Mouse (Mus musculus): ENCODE results near the gene Creb3l2. TPM values are rescaled to one million over a fixed set of nuclear protein-coding genes. Genes with fewer than 3 reads are reported as not detected.

The Creb3l2 gene
- total RNA-seq, 4 experiments from 2014 or later: 10.0 to 13.7 (median 11.1) TPM

DNA sequence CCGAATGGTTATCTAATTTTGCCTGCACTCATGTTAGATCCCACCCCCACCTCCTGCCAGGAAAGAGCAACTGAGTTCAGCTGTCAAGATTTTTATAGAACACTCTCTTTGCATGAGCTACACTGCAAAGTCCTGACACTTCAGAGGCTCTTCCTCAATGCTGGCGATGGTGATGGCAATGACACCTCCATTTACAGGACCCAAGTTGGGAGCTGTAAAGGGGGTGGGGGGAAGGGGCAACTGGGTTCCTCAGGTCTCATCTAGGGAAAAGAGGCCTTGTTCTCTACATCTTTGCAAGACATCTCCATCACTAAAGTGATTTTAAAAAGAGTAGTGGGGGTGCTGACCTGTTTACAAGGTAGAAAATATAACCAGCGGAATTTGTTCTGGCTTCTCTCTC is 112.6 kb downstream of the Creb3l2 start:
- DNase-seq (ENCODE audit: low spot score in 2 of 2): no peak

DNA sequence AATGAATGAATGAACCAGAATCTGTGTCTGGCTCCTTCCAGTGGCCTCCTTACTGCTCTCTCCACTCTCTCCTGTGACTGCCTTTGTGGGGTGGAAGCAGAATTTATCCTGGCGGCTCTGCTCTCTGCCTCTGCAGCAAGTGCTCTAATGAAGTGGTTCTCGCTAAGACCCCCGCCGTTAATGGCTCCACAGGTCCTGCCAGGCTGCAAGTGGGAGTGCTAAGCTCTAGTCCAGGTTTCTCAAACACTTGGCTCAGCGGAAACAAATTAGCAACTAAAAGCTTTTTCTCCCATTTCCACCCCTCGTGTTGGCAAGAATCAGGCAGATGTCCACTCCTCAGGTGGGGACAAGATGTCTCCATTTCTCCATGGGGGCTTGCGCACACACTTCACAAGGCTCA is 113.3 kb downstream of the Creb3l2 start:
- DNase-seq (ENCODE audit: low spot score in 2 of 2): no peak

DNA sequence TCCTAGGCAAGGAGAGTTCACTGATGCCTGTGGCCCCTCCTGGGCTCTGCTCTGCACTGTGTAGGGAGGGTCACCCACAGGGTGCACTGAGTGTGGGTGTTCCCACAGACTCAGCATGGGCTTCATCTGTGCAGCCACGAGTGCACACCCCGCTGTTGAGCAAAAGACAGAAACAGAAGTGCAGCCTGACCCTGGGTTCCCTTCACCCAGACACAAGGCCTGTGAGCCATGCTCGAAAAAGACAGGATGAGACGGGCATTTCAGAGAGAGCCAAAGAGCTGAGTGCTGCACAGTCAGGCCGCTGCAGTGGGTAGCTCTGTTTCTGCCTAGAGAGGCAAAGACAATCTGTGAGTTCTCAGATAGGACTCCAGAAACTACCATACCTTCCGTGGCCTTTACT is 114.4 kb downstream of the Creb3l2 start:
- no peak for DNase-seq (ENCODE audit: low spot score in 2 of 2)

DNA sequence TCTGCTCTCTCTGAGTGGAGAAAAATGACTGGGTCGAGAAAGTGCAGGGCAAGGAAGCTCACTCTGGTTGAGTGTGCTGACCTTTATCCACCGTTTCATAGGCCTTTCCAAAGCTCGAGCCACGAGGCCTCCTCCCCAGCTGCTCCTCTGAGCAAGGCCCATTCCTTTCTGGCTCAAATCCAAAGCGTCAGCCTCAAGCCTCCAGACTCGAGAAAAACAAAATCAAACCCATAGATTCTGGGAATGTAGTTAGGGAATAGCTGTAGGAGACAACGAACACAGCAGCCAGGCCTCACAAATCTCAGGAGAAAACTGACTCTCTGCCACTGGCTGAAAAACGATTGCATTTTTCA is 115.4 kb downstream of the Creb3l2 start:
- DNase-seq (ENCODE audit: low spot score in 2 of 2): no peak

DNA sequence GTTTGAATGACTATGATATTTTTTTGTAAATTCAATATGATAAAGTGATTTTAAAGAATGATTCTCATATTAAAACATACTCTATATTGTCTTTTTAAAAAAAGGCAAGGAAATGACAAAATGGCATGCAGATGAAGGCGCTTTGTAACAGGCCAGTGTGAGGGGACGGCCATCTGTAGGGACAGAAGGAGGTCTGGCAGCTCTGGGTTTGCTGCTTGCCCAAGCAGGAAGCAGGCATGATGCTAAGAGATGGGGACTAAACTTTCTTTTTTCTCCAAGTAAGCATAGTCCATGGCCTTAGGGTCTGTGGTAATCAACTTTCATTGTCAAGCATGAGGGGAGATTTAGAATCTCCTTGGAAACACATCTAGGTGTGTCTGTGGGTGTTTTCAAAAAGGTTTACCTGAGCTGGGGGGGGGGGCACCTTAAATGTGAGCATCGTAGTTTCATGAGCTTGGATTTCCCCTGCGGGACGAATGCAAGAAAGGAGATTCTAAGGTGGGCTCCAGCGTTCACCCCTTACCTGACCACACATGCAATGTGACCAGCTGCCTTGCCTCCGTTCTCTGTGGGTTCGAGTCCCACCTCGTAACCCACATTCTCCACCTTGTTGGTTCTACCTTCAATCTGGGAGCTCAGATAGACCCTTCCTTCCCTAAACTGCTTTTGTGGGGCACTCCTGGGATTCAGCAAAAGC is 115.9 kb downstream of the Creb3l2 start:
- no peak for DNase-seq (ENCODE audit: low spot score in 2 of 2)

DNA sequence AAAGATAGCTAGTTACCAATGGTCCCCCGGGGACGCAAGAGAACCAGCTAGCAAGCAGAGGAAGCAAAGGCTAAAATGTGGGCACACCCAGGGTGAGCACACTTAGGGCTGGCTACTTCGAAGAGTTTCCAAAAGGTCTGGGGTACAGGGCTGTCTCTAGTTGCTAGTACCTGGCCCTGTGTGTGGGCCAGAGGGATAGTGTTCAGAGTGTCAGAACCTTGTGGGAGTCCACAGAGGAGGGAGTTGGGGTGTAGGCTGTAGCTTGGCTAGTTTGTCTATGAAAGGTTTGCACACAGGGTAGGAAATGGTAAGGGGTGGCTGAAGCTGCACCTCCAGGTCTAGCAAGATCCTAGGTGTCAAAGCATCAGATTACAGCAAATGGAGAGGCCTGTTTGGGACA is 116.9 kb downstream of the Creb3l2 start:
- DNase-seq (ENCODE audit: low spot score in 2 of 2): no peak

DNA sequence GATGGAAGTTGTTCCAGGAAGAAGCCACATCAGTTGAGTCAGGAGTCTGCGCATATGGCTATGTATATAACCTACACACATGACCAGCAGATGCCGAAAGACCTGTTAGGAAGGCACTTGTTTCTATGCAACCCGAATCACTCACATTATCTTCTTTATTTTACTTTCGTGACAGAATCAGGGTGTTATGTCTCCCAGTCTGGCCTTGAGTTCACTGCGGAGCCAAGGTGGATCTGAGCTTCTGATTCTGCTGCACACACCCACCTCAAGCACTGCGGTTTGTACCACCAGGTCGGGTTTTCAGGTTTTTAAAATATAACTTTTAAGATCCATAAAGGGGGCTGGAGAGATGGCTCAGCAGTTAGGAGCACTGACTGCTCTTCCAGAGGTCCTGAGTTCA is 119.3 kb downstream of the Creb3l2 start:
- no peak for DNase-seq (ENCODE audit: low spot score in 2 of 2)

DNA sequence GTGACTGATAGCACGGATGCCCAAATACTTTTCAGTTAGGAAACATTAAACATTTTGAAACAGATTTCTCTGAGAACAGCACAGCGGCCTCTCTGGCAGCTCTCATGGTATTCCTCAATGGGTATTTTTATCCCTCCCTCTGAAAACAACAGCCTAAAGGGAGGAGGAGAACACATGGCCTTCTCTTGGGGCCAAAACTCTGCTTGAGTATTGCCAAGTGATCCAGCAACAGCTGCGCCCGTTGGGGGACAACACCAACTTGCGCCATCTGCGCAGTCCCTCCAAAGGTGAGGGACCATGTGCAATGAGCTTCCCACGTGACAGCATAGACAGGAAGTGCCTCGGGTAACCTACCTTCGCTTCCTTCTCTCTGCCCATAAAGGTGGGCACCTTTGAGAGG is 119.9 kb downstream of the Creb3l2 start:
- no peak for DNase-seq (ENCODE audit: low spot score in 2 of 2)

DNA sequence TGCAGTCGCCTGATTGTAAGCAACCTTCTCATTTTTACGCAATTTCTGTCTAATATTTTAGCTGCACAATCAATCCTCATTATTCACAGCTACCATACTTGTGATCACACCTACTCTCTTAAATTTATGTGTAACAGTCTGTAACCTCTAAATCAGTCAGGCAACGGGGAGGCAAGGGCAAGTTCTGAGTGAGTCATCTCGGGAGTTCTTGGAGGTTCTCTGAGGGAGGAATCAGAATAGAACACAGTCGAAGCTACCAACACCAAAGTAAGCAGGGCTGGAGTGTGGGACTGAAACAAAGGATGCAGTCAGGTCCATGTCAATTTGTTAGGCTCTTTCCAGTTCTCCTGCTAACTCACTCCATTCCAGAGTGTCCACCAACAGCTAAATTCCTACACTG is 124.0 kb downstream of the Creb3l2 start:
- DNase-seq (ENCODE audit: low spot score in 2 of 2): no peak

DNA sequence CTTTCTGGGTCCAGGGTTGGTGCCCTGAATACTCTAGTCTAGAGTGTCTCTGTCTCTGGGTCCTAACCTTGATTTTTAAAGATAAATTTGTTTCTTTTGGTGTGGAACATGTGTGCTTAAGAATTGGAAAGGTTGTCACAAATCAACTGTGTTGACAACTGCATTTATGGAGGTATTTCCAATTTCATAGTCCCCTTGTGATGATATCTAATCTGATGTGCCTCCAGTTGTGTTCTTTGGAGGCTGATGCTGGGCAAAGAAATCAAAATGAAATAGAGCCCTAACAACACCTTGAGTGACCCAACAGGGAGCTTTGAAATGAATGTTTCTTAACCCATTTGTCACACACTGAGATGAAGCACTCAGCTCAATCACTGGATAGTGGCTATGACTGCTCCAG is 126.5 kb downstream of the Creb3l2 start:
- DNase-seq (ENCODE audit: low spot score in 2 of 2): no peak

DNA sequence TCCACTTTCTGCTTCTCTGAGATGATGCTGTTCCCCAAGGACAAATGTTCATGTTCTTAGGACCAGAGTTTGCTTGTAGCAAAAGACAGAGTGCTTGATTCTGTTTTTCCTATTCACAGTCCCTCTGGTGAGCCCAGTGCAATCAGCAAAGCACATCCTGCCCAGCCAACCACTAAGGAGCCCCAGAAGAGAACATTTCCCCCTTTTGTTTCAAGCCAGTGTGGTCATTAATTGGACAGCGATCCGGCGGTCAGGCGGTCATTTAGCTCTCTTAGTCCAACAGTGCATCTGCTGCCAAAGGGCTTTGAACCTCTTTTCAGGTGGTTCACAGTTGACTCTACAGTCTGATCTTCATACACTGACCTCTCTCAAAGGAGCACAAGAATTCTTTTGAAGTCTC is 131.3 kb downstream of the Creb3l2 start:
- no peak for DNase-seq (ENCODE audit: low spot score in 2 of 2)

DNA sequence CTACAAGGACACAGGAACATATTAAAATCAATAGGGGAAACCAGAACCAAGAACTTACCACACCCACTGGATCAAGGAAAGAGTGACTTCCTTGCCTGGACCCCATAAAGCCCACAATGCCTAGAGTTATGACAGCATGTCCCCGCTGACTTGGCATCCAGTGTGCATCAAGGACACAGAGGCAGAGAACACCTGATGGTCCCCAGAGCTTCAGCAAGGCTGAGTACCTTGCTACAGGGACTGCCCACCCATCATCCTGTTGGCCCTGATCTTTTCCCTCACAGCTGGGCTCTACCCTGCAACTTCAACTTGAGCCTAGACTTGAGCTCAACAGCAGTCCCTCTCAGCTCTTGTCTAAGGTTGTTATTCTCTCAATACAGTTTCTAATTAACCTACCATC is 135.3 kb downstream of the Creb3l2 start:
- DNase-seq (ENCODE audit: low spot score in 2 of 2): no peak

DNA sequence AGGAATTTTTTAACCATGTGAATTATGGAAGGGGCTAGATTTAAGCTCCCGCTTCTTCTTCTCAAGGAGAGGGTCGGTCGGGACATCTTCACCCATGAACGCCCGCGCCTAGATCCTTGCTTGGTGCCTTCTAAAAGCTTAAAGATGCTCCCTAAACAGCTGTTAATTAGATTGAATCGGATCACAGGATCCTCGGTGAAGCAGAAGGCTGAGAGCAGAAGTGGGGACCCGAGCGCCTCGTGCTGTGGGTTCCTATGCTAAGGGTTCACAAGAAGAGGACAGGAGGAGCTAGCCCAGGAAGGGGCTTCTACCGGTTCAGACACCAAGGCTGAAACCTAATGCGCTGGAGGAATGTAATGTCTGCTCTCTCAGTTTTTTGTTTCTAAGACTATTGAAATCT is 141.5 kb downstream of the Creb3l2 start:
- no peak for DNase-seq (ENCODE audit: low spot score in 2 of 2)

DNA sequence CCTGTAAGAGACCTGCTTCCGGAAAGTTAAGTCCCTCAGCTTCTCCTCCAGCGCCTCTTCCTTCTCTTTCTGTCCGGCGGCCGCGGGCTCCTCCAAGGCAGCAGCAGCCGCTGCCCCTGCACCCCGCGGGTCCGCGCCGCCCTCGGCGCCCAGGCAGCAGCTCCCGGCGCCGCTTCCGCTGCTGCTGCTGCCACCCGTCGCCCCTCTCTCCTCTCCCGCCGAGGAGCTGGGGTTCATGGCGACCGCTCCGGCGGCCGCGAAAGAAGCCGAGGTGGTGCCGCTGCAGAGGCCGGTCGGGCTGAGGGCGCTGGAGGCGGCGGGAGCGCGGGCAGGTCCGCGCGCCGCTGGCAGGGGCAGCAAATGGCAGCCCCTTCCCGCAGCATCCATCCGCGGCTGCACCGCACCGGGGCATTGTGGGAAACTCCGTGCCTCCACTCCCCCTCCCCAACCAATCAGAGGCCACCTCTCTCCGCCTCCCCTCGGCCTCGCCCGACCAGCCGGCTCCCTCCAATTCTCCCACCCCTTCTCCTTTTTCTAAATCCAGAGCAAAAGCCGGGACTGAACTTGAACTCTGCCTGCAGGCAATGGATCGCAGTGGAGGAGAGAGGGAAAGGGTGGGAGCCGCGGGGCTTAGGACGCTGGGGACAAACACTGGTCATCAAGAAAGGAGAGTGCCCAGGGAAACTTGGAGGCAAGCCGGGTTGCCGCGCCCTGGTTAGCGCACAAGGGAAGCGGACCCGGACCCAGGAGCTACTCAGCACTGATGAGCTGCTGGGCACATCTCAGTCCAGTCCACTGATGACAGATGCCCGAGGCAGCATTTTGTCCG is 142.2 kb downstream of the Creb3l2 start, which contains the start of gene Dgki:
Dgki (minus strand) TSS at position 623 of the 829 bp plus-strand sequence.
- no peak for DNase-seq (ENCODE audit: low spot score in 2 of 2)

DNA sequence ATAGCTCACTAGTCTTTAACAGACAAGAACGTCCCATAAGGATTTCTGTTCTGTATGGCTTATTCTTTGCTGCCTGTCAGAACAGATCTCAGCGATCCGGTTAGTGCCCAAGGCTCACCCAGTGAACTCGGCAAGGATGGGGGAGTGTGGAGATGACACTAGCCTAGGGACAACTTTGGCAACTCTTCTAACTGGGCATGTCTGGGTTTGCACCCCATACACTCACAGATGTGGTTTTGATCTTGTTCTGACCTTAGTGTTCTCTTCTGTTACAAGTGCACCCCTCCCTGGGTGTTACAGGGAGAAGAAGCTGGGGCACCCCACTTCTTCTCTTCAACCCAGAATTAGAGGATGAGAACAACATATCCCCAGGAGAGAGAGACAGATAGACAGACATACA is 143.0 kb downstream of the Creb3l2 start:
- no peak for DNase-seq (ENCODE audit: low spot score in 2 of 2)

DNA sequence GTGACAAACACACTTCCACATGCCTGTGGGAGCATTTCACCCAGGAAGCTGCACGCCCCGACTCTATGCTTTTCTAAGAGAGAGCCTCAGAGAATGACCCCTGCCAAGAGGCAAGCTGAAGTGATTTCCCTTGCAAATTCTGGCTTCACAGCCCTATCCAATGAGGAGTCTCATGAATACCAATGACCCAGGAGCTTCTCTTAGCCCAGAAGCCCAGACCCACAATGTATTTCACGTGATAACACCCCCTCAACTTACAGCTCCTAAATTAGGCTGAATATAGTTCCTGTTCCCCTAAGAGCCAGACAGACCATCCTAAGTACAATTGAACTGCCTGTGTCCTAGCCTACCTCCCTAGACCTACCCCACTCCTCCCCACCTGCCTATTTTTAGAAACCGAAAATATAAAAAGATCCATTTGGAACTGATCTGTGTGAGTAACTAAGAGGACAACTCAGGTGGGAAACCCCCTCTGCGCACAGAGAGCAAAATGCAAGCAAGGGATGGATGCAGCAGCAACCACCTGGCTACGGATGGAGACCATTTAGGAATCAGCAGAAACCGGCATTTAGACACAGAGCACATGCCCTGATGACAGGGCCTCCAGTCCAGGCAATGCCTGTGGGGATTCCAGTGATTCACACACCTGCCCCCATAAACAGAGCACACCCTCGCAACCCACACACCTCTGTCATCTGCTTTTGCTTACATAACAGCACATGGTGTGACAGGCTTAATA is 144.0 kb downstream of the Creb3l2 start:
- DNase-seq (ENCODE audit: low spot score in 2 of 2): no peak

DNA sequence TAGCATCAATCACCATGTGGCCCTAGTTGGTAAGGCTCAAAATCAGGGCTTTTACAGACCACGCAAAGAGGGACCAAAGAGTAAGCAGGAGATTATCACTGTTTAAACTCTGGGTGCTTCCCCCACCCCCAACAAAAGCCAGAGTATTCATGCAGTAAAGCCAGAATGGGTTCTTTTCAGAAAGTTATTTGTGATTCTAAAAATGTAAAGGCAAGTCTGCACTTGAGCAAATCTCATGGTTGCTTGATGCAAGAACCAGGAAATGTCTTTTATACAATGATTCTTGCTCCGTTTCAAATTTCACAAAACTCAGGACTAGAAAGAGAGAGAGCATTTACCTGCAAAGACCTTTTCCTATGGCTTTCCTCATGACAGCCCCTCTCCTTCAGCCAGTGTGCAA is 149.9 kb downstream of the Creb3l2 start:
- DNase-seq (ENCODE audit: low spot score in 2 of 2): no peak

DNA sequence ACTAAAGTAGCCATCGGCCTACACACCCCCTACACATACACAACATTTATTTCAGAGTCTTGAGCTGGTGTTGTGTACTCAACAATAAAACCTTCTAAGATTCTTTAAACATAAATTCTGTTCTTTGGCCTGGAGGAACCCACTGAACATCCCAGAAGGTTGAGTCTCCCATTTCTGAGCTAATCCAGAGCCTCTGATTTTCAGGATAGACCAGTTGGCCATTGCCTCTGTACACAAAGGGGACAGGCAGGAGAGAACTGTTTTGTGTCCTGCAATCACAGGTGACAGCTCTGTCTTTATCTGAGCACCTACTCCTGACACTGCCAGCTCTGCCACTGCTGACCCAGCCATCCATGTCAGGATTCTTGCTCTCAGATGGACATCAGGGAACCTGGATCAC is 150.8 kb downstream of the Creb3l2 start:
- no peak for DNase-seq (ENCODE audit: low spot score in 2 of 2)

DNA sequence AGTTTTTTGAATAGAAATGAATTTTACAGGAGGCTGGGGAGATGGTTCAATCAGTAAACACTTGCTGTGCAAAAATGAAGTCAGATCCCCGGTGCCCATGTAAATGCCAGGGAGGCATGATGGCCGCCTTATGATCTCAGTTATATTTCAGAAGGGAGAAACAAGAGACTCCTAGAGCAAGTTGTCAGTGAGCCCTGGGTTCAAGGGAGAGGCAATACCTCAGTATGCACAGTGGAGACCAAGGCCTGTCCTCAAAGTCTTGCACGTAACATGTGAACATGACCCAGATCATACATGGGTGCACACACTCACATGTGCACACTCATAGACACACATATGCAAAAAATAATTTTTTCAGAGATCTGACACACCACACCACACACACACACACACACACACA is 151.3 kb downstream of the Creb3l2 start:
- DNase-seq (ENCODE audit: low spot score in 2 of 2): no peak

DNA sequence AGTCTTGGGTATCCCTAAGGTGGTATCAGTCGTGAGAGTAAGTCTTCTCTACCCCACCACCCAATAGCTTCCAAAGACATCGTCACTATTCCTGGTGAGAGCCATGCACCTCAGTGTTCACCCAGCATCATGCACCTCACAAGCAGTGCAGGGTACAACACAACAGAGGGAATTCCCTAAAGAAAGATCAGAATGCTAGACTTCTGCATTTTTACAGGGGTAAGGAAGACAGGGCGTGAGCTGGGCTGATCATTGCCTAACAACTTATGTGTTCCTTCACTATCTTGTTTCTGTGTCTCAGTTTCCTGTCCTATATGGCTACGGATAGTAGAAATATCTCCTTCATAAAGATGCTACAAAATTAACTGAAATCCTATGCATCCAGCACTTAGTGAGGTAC is 155.8 kb downstream of the Creb3l2 start:
- no peak for DNase-seq (ENCODE audit: low spot score in 2 of 2)

DNA sequence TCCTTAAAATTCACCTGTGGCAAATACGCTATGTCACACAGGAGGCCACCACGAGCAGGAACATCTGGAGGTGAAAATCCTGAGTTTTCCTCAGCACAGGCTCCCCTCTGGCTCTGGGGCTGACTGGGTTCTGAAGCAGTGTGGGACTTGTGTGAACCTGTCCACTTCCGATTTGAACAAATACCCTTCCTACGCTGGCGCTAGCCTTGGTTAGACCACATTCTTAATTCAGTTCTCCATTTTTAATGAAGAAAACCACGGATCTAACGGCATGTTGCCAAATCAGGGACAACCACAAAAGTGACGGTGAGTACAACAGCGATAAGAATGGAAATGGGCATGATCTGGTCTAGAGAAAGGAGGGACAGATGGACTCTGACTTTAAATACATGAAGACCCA is 157.1 kb downstream of the Creb3l2 start:
- no peak for DNase-seq (ENCODE audit: low spot score in 2 of 2)

DNA sequence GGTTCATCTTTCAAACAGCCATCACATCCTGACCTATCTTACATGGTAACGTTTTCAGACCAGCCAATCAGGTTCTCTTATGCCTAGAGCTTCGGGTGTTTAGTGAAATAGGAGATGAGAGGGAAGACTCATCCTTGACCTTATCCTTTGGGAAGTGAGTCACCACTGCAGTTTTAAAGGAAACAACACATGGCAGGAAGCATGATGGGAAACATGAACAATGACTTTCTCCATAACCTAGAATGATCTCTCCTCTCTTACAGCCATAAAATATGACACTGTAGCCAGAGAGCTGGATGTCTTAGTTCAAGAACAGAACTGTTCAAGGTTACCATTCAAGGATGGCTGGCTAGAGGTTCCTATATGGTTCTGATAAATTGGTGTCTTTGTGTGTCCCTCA is 158.6 kb downstream of the Creb3l2 start:
- no peak for DNase-seq (ENCODE audit: low spot score in 2 of 2)
